ENCODE assay signal across 9 mouse cellular contexts in genomic region chr10:77152178-77152621, GRCm38 (mm10). TPM values are rescaled to one million over a fixed set of nuclear protein-coding genes. Genes with fewer than 3 reads are reported as not detected.
DNase-seq lines count a peak whose midpoint lies in the region; ATAC-seq and TF ChIP-seq lines count a peak whose summit lies in the region.
"Had no signal": no experiment of that assay in that cellular context is flagged by ENCODE, and none has a peak within 500 bp of the region (broad histone marks: within the 10 kb centered on the region; RNA-seq: fewer than 3 reads in every experiment).

No protein-coding gene starts in this region.

- no peak for DNase-seq in intestine, embryonic 14.5 days (ENCODE audit: low spot score)
- DNase-seq in embryonic facial prominence, embryonic 14.5 days (ENCODE audit: low spot score), result peak; percentile 83
- DNase-seq in kidney, postnatal 10 days, result peak; percentile 78
- DNase-seq in B cell, adult 2 months, result no peak
- DNase-seq in frontal cortex, adult 2 months (ENCODE audit: extremely low spot score in 1 of 2, low spot score in 1 of 2), result no peak
- DNase-seq in gastrocnemius, adult 2 months, result no peak

- no peak overlapping the region for H3K9ac ChIP-seq in intestine, embryonic 14.5 days (ENCODE audit: low read length)
- H3K9ac ChIP-seq in intestine, postnatal 0 days (ENCODE audit: low read depth, low read length), result no peak overlapping the region
- H3K9ac ChIP-seq in embryonic facial prominence, embryonic 14.5 days (ENCODE audit: low read depth, low read length), result no peak overlapping the region
- H3K9ac ChIP-seq in neural tube, embryonic 12.5 days, result no peak overlapping the region
- H3K9ac ChIP-seq: liver, embryonic 15.5 days had no signal

- H3K27me3 ChIP-seq in intestine, embryonic 14.5 days (replicated peaks; ENCODE audit: control insufficient read depth, insufficient read depth, low read length), result no peaks in the 10 kb centered on the region
- no peaks in the 10 kb centered on the region for H3K27me3 ChIP-seq in intestine, postnatal 0 days (replicated peaks; ENCODE audit: control insufficient read depth, insufficient read depth, low read length)
- no peaks in the 10 kb centered on the region for H3K27me3 ChIP-seq in embryonic facial prominence, embryonic 14.5 days (replicated peaks; ENCODE audit: control insufficient read depth, insufficient read depth, low read length)
- no peaks in the 10 kb centered on the region for H3K27me3 ChIP-seq in neural tube, embryonic 12.5 days (replicated peaks)
- H3K27me3 ChIP-seq: liver, embryonic 15.5 days had no signal

- 0 out of 2 replicates have a peak overlapping the region, but pooled peaks have one; percentile 12 for H3K27ac ChIP-seq in intestine, embryonic 14.5 days (ENCODE audit: low read depth)
- no peak overlapping the region for H3K27ac ChIP-seq in intestine, postnatal 0 days (ENCODE audit: low read depth, low read length)
- H3K27ac ChIP-seq in embryonic facial prominence, embryonic 14.5 days (replicated peaks; ENCODE audit: low read depth, low read length), result no peak overlapping the region
- no peak overlapping the region for H3K27ac ChIP-seq in neural tube, embryonic 12.5 days
- no peak overlapping the region for H3K27ac ChIP-seq in gastrocnemius, adult 2 months
- H3K27ac ChIP-seq: liver, embryonic 15.5 days had no signal

- no peak overlapping the region for H3K4me2 ChIP-seq in intestine, embryonic 14.5 days (ENCODE audit: low read length)
- H3K4me2 ChIP-seq in intestine, postnatal 0 days (replicated peaks; ENCODE audit: low read depth), result no peak overlapping the region
- no peak overlapping the region for H3K4me2 ChIP-seq in embryonic facial prominence, embryonic 14.5 days (ENCODE audit: low read depth, low read length)
- H3K4me2 ChIP-seq in neural tube, embryonic 12.5 days (replicated peaks), result peak overlapping the region; percentile 52; the same call in 1 of the 2 replicates
- H3K4me2 ChIP-seq: liver, embryonic 15.5 days had no signal

- WGBS in intestine, embryonic 14.5 days, result 33% methylated on average over 2 of the region's 2 CpGs
- 67% methylated on average over 2 of the region's 2 CpGs for WGBS in intestine, postnatal 0 days
- 18% methylated on average over 2 of the region's 2 CpGs for WGBS in embryonic facial prominence, embryonic 14.5 days
- 8% methylated on average over 2 of the region's 2 CpGs for WGBS in neural tube, embryonic 12.5 days

- intact Hi-C loops in gastrocnemius, adult 2 months (cut with DNase I), result no loop called here

- H3K4me1 ChIP-seq in intestine, embryonic 14.5 days (replicated peaks; ENCODE audit: control insufficient read depth, insufficient read depth, low read length), result peaks cover 32% of the 10 kb centered on the region
- 0 out of 2 replicates have a peak, but pooled peaks cover 5% of the 10 kb centered on the region for H3K4me1 ChIP-seq in intestine, postnatal 0 days (replicated peaks; ENCODE audit: control insufficient read depth, insufficient read depth, low read length)
- H3K4me1 ChIP-seq in embryonic facial prominence, embryonic 14.5 days (ENCODE audit: control insufficient read depth, insufficient read depth, low read length), result peaks cover 25% of the 10 kb centered on the region
- H3K4me1 ChIP-seq in neural tube, embryonic 12.5 days, result peaks cover 37% of the 10 kb centered on the region

- no peaks in the 10 kb centered on the region for H3K36me3 ChIP-seq in intestine, embryonic 14.5 days (ENCODE audit: control insufficient read depth, insufficient read depth, low read length)
- H3K36me3 ChIP-seq in intestine, postnatal 0 days (ENCODE audit: control insufficient read depth, insufficient read depth), result no peaks in the 10 kb centered on the region
- no peaks in the 10 kb centered on the region for H3K36me3 ChIP-seq in embryonic facial prominence, embryonic 14.5 days (ENCODE audit: control insufficient read depth, insufficient read depth, low read length)
- H3K36me3 ChIP-seq in neural tube, embryonic 12.5 days, result no peaks in the 10 kb centered on the region
- H3K36me3 ChIP-seq: liver, embryonic 15.5 days had no signal

- peak; percentile 41; the same call in 1 of the 2 replicates for ATAC-seq in intestine, embryonic 14.5 days (replicated peaks; ENCODE audit: low FRiP score, low TSS enrichment, low read depth)
- no peak for ATAC-seq in intestine, postnatal 0 days
- peak; percentile 56; the same call in 1 of the 2 replicates for ATAC-seq in embryonic facial prominence, embryonic 14.5 days (ENCODE audit: low read depth)
- ATAC-seq in neural tube, embryonic 12.5 days (ENCODE audit: low FRiP score, low read depth), result peak; percentile 73

- no peak for TF ChIP-seq CTCF in intestine, postnatal 0 days (IDR thresholded peaks at IDR 0.05; ENCODE audit: low read depth)
- no peak for TF ChIP-seq CTCF in gastrocnemius, adult 2 months (IDR thresholded peaks at IDR 0.05)

- H3K9me3 ChIP-seq in intestine, embryonic 14.5 days (ENCODE audit: control insufficient read depth, low read length), result no peaks in the 10 kb centered on the region
- H3K9me3 ChIP-seq in intestine, postnatal 0 days (ENCODE audit: control insufficient read depth), result no peaks in the 10 kb centered on the region
- H3K9me3 ChIP-seq in embryonic facial prominence, embryonic 14.5 days (ENCODE audit: control insufficient read depth, low read length), result no peaks in the 10 kb centered on the region
- no peaks in the 10 kb centered on the region for H3K9me3 ChIP-seq in neural tube, embryonic 12.5 days
- H3K9me3 ChIP-seq: liver, embryonic 15.5 days had no signal

- no peak overlapping the region for H3K4me3 ChIP-seq in intestine, embryonic 14.5 days (ENCODE audit: low read depth, low read length)
- no peak overlapping the region for H3K4me3 ChIP-seq in intestine, postnatal 0 days (ENCODE audit: low read depth, low read length)
- H3K4me3 ChIP-seq in embryonic facial prominence, embryonic 14.5 days (ENCODE audit: low read depth, low read length), result no peak overlapping the region
- no peak overlapping the region for H3K4me3 ChIP-seq in neural tube, embryonic 12.5 days
- H3K4me3 ChIP-seq in gastrocnemius, adult 2 months, result no peak overlapping the region
- H3K4me3 ChIP-seq: liver, embryonic 15.5 days had no signal

RNA-seq across cellular contexts. Expression of gene Col18a1, which starts 14.1 kb away (rescaled TPM):
- 54.8 and 58.2 TPM in 2 replicates for polyA plus RNA-seq in intestine, embryonic 14.5 days (2014; fragmentation: Nextera tagmentation; extraction: Ambion mirVana)
- 34.9 and 35.2 TPM in 2 replicates for polyA plus RNA-seq in intestine, postnatal 0 days (2015; fragmentation: Nextera tagmentation; extraction: Ambion mirVana)
- polyA plus RNA-seq in embryonic facial prominence, embryonic 14.5 days (2014; fragmentation: Nextera tagmentation; extraction: Ambion mirVana), result 77.8 and 94.5 TPM in 2 replicates
- 106 and 107 TPM in 2 replicates for polyA plus RNA-seq in neural tube, embryonic 12.5 days (2016; fragmentation: Nextera tagmentation; extraction: Ambion mirVana)
- 3.4 and 3.8 TPM in 2 replicates for polyA plus RNA-seq in frontal cortex, adult 2 months (2012; rRNA removed)
- 1 to 10 TPM; 3.8 to 6.0 TPM for total RNA-seq in gastrocnemius, adult 2 months (2021)

Comparison
In these comparisons a context has a peak if more than half of its experiments do, and no peak if none do; other contexts are left out.
1. DNase-seq: peak in embryonic facial prominence, embryonic 14.5 days (single experiment) and kidney, postnatal 10 days (single experiment); none in intestine, embryonic 14.5 days (single experiment), B cell, adult 2 months (0 of 2), frontal cortex, adult 2 months (0 of 2) and gastrocnemius, adult 2 months (single experiment).